Mouse (Mus musculus) heart, adult 2 months (tissue): ENCODE data around the gene Jmjd7.
A peak's percentile ranks its signal among the peaks of the same experiment; 100 is the strongest.

Source experiments
- CTCF ChIP-seq: fragments of 200-600 bp; IDR thresholded peaks from 2 replicates; pipeline ENCODE4 v1.8.1; 2022; ENCODE audit warnings: antibody characterized with exemption, mild to moderate bottlenecking, moderate library complexity
- EP300 ChIP-seq: fragments of 200-500 bp; IDR thresholded peaks from 2 replicates; pipeline ENCODE4 v1.6.1; 2011; ENCODE audit warnings: low read depth, low read length, control low read depth; ENCODE audit not compliant: insufficient read depth
- POLR2A ChIP-seq: fragments of 200-500 bp; IDR thresholded peaks from 2 replicates; pipeline ENCODE4 v1.6.1; 2011; ENCODE audit warnings: mild to moderate bottlenecking, low read depth, low read length, control low read depth; ENCODE audit not compliant: insufficient read depth

GRCm38 (mm10) chr2:120049632-120050274, 22.5 kb downstream of the Jmjd7 start:
- TF ChIP-seq CTCF (peak; percentile 75), POLR2A (no peak), EP300 (no peak)
